Comparison of ENCODE assay signal across 13 mouse cellular contexts in genomic region chr10:67689944-67690670, GRCm38 (mm10).
DNase-seq lines count a peak whose midpoint lies in the region; ATAC-seq lines count a peak whose summit lies in the region.
"Had no signal": no experiment of that assay in that cellular context is flagged by ENCODE, and none has a peak within 500 bp of the region (broad histone marks: within the 10 kb centered on the region; RNA-seq: fewer than 3 reads in every experiment).

No protein-coding gene starts in this region.

- ATAC-seq in megakaryocyte progenitor cell, adult 5-6 weeks (replicated peaks; ENCODE audit: poor library complexity), result peak; percentile 77
- no peak for ATAC-seq in cerebellum, adult (ENCODE audit: insufficient number of reproducible peaks, low FRiP score, low TSS enrichment)
- ATAC-seq: forebrain, embryonic 15.5 days; intestine, embryonic 15.5 days had no signal

- DNase-seq in adrenal gland, adult (ENCODE audit: inconsistent age in 2 of 2, low spot score in 1 of 2), result peak; percentile 16 to 52
- DNase-seq in adrenal gland, postnatal 4 days (ENCODE audit: low spot score in 2 of 2), result no peak
- DNase-seq in lung, postnatal 36 days, result peak; percentile 31
- no peak for DNase-seq in lung, postnatal 4 days
- no peak for DNase-seq in kidney, adult 11 months
- DNase-seq: cerebellum, adult 2 months; embryo, embryonic 11 days; gastrocnemius, postnatal 36 days; heart, adult 2 months had no signal

Comparison
In these comparisons a context has a peak if more than half of its experiments do, and no peak if none do; other contexts are left out.
1. DNase-seq: peak in adrenal gland, adult (2 of 2) and lung, postnatal 36 days (single experiment); none in adrenal gland, postnatal 4 days (0 of 2), lung, postnatal 4 days (0 of 2) and kidney, adult 11 months (single experiment).